Mouse (Mus musculus): ENCODE measurements around the gene Gm21987.

The Gm21987 gene

DNA sequence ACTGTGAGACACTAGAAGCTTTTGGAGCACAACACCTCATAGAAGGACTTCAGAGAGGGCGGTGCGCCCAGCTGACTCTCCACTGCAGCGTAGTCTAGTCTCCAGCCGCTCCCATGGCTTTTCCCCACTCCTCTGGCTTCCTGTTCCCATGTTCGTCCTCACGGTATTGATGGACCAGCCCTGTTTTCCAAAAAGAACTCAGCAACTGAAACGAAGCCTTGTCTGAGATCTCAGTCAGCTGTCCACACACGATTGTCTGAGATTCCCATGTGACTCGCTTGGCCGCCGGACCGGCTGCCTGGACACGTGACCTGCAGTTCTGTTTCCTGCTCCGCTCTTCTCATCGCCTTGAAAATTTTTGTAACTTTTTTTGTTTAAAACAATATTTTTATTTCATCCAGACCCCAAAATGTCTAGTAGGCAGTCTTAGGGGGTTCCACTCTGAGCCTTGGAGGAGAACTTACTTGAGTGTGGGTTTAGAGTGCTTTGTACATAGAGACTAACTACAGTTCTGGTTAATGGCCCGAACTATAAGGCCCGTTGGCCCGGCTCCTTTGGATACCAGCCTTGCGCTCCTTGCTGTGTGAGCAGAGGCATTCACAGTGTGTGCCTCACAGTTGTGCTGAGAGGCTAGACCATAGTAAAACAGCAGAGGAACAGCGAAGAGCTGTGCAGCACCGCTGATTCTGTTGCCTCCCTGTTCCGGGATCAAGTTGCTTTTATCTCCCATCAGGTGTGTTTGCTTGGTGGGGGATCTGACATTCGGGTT, 45.5 kb downstream of the Gm21987 start:
- DNase-seq (ENCODE audit: low spot score in 2 of 2) = no peak

DNA sequence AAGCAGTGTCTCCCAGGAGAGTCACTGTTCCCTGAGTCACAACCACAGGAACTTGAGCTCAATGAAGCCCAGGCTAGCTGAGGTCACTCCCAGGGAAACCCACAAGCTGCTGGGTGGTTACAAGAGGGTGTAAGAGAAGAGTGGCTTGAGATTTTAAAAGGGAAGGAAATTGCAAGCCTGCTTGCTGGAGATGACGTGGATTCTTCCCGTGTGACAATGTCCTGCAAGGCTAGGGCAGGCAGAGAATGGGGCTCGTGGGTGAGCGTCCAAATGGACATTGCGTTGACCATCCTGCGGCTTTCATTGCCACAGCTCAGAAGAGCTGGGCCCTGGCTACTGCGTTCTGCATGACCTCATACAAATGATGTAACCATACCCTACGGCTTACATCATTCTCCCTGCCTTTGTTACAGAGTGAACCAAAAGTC, 47.4 kb downstream of the Gm21987 start:
- DNase-seq (ENCODE audit: low spot score in 2 of 2) = no peak

DNA sequence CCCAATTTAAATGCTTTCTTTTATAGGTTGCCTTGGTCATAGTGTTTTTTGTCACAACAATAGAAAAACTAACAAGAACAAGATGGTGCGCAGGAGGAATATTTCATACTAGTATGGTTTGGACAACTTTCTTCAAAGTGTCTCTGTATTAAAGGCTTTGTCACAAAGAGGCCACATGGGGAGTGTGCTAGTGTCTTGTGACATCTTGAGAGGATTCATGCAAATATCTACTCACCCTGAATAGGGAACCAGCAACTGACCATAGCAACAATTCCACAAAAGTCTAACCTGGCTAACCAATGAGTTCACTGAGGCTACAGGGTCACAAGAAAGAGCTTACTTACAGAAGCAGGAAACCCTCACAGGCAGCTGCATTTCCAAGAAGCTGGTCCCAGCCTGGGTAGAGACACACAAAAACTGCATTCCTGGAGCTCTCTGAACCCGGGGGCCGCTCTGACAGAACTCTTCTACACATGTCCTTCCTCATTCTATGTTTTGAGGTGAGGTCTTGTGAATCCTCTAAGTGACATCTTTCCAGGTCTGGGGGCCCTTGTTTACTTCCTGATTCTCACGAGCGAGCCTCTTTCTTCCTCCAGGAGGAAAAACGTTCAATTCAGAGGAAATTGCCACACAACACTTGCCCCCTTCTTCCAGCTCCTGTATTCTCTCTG, 48.4 kb downstream of the Gm21987 start:
- no peak for DNase-seq (ENCODE audit: low spot score in 2 of 2)

DNA sequence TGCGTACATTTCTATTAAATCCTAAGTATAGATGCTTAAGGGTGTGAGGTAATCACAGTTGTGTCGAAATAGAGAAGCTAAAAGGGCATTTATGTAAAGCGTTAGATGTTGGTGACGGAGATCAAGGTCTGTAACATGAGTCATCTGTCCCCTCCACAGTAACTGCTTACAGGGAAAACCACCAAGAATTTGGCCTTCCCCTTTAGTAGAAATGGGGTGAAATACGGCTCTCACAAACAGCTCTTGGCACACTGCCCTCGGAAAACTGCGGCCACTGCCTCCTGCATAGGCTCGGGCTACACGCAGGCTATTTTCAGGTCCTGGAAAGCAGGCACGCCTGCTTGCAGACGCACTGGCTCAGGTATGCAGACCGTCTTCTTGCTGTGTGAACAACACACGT, 49.3 kb downstream of the Gm21987 start:
- no peak for DNase-seq (ENCODE audit: low spot score in 2 of 2)

DNA sequence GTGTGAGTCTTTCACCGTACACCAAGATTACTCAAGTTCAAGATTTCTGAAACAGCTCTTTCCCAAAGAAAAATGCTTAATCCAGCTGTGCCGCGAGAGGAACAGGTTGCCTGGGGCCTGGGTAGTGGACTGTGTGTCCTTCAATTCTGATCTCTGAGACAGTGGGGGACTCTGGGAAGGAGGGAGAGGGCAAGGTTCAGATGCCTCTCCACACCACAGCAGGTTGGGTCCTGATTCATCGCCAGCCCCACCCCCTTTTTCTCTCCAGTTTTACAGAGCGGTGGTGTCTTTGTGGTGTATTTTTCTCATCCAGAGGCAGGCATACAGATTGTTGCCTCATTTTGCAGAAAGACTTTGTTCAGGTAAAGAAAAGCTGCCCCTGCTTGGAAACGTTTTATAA, 51.4 kb downstream of the Gm21987 start:
- DNase-seq (ENCODE audit: low spot score in 2 of 2) = no peak

DNA sequence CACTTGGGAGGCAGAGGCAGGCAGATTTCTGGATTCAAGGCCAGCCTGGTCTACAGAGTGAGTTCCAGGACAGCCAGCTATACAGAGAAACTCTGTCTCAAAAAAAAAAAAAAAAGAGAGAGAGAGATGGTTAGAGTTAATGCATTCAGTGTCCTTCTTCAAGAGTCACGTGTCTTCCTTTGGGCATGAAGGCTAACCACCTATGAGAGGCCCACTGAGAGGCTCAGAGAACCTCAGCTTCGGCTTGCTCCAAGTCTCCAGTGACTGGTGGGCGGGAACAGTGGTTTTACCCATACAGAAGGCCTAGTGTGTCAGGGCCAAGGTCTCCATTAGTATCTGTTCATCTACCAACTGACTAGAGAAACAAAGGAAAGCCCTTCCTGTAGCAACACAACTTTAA, 52.2 kb downstream of the Gm21987 start:
- no peak for DNase-seq (ENCODE audit: low spot score in 2 of 2)

DNA sequence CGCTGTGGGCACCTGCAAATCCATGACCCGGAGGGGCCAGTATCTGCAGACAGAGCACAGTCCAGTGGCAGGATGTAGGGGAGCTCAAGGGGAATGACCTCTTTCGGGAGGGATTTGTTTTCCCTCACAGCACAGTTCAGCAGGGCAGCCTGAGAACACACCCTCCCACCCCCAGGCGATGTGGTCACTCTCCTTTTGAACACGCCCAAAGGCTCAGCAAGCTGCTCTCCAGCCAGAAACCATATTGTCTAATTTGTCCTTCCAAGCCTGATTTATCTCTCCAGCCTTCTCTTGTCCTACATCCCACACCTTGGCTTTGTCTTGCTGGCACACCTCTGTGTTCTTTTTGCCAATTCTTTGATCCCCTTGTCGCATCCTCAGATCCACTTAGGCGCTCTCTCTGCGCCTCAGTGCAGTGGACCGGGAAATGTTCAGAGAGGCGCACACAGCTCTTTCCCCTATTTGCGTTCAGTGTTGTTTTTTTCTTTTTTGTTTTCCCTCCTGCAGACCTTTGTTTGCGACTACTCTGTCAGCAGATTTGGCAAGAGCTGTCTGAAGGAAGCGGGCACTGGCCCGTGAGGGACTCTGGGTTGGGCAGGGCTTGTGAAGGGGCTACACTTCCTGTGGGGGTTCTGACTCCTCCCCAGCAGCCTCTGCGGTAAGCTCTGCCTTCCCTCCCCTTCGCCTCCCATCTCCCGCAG, 52.8 kb downstream of the Gm21987 start:
- peak in 1 of 2 experiments; percentile 47 for DNase-seq (ENCODE audit: low spot score in 2 of 2)

DNA sequence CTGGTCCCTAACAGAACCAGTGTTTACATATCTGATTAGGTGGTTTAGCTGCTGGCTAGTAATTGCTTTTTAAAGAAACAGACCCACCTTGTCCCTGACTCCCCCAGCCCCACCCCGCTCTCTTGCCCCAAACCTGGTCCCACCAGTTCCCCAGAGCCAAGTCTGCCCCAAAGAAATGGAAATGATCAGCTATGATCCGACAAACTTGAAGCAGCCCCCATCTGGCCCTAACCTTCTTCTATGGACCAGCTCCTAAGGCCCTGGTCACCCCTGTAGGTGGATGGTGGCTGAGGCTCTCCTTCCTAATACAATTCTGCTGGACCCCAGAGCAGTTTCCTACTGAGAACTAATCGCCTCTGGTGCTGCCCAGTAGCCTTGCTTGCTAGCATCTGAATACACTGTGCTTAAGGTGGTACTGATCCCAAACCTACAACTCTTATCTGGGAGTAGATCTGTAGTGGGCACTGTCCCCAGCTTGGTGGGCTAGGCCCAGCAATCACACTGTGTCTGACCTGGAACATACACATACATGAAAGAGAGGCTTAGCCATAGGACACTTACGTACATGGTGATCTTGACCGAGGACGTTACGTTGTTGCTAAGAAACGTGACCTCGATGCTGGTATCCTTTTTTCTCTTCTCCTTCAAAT, 53.6 kb downstream of the Gm21987 start:
- no peak for DNase-seq (ENCODE audit: low spot score in 2 of 2)

DNA sequence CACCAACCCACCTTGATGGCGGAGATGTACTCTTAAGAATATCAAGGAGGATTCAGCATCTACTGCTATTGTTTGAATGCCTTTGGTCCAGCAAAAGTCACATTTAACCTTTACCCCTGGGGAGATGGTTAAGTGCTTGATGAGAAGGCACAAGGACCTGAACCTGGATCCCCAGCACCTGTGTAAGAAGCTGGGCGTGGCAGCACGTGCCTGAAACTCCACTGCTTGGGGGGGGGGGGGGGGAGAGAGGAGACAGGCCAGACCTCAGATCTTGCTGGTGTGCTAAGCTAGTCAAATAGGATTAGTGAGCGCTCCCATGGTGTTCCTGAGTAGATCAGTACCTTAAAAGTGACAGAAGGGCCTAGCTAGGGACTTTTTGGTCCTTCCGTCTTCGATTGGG, 54.6 kb downstream of the Gm21987 start:
- DNase-seq (ENCODE audit: low spot score in 2 of 2) = no peak

DNA sequence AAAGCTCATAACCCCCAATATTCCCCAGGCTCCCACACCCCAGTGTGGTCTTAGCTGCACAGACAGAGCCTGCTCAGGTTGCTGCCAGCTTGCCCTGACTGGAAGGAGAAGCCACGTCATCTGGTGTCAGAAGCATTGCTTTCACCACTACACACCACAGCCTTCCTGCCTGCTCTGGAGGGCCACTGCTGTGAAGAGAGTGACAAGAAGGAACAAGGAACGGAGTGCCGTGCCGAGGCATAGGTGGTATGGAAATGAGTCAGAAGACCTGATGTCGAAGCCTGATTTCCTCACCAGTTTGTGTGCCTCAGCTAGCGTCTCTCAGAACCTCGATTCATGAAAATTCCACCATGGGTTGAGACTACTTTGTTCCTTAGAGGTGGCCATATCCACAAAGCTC, 56.8 kb downstream of the Gm21987 start:
- no peak for DNase-seq (ENCODE audit: low spot score in 2 of 2)

DNA sequence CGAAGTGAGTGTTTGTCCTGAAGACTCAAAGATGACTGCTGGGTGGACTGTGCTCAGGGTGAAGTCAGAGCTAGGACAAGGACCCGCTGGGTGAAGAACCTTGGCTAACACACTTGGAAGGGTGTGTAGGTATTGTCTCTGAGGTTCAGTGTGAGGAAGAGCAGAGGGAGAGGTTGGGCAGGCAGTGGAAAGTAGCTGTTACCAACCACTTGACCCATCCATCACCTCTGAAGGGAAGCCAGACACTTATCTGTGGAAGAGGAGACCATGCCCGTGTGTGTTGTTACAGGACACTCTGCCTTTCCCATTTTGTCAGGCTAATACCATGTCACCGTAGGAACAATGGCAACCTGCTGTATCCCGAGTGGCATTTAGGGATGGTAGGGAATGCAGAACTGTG, 59.5 kb downstream of the Gm21987 start:
- no peak for DNase-seq (ENCODE audit: low spot score in 2 of 2)

DNA sequence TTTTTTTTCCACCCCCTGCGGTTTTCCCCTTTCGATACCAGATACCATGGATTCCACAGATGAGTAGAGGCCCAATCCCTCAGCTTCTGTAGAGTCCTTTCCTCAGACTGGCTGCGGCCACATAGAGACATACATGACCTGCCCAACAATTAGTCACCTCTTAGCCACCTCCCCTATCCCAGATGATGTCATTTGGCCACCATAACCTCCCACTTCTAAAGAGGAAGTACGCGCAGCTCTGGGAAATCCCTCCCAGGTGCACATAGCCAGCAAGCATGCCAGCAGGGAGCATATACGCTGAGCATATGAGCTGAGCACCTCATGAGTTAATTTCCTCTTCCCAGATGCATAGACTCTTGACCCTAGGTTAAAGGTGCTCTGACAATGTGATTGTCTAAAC, 59.9 kb downstream of the Gm21987 start:
- DNase-seq (ENCODE audit: low spot score in 2 of 2) = no peak

DNA sequence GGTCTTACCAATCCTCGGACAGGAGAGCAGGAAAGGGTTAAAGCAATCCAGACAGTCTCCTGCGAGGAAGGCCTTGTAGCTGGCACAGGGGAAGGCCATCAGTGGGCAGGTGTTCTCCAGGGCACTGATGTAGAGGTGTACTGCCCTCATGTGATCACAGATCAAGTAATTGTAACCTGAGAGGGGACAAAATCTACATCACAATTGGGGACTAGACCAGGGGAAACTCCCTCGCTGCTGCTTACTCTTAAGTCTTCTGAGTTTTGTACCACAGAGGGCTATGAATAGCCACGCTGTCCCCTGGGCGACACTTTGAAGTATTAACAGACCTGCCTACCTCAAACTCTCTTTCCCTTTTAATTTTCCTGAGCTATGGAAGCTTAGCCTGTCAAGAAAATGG, 60.7 kb downstream of the Gm21987 start:
- no peak for DNase-seq (ENCODE audit: low spot score in 2 of 2)

DNA sequence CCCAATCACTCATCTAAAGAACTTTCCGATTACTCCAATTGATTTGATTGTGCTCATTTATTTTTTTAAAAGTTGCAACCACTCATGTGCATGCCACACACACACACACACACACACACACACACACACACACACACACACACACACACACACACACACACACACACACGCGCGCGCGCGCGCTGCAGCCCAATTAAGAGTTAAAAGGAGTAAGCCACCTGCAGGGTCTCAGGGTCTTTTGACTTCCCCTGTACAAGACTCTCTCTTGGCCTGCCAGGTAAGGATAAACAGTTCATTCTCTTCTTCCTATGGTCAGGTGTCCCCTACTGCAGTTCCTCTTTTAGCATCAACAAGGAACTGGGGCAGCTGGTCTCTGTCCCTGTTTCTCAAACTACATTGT, 61.6 kb downstream of the Gm21987 start:
- DNase-seq (ENCODE audit: low spot score in 2 of 2) = no peak
